8 mouse cellular contexts compared by ENCODE assay signal in the genomic region with DNA sequence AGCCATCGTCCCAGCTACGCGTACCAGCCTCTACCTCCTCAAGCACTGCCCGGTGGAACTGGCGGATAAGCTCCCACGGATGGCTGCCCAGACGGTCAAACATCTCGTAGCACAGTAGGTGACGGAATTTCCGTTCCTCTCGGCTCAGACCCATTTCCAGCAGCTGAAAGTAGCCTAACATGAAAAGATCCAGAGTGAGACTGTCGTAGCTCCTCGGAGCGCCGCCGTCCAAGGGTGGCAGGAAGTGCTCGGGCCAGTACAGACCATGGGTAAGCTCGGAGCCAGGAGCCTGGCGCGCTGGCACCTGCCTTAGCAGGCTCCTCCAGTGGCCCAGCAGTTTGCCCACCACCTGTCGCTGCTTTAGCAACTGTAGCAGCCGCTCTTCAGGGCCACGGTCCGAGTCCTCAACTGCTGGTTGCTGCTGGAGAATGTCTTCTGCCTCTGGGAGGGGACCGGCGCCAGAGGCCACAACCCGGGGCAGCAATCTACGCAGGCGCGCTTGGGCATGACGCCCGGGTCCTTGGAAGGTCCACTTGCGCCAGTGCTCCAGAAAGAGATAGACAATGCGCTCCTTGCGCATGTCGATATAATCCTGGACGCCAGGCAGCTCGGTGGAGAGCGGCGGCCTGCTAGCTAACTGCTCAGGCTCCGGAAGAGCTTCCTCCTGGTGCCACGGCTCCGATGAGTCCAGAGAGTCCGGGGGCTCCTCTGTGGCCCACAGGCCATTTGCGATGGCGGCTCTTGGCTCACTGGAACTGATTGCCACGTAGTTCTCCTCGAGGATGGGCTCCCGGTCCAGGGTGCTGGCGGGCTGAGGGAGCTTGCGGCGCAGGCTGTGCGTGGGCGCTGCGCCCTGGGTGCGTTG. TPM values are rescaled to one million over a fixed set of nuclear protein-coding genes. Genes with fewer than 3 reads are reported as not detected.
DNase-seq lines count a peak whose midpoint lies in the region; ATAC-seq lines count a peak whose summit lies in the region.

No protein-coding gene starts in this region.

- WGBS in forebrain, embryonic 11.5 days: 3% methylated on average over 56 of the region's 56 CpGs
- 13% methylated on average over 56 of the region's 56 CpGs for WGBS in liver, embryonic 15.5 days (ENCODE audit: insufficient replicate concordance)
- WGBS in neural tube, embryonic 13.5 days: 4% methylated on average over 56 of the region's 56 CpGs

- intact Hi-C loops in heart, postnatal 10 days (cut with DNase I): no loop called here

- DNase-seq in adrenal gland, adult 2 months: peak; percentile 85
- DNase-seq in forebrain, embryonic 11.5 days (ENCODE audit: low spot score): no peak
- peak; percentile 76 to 83 for DNase-seq in heart, postnatal 10 days
- DNase-seq in urinary bladder, postnatal 14 days (ENCODE audit: low spot score): no peak

- ATAC-seq in CD4-positive, CD25-positive, alpha-beta regulatory T cell, adult 4 months: peak; percentile 36
- no peak for ATAC-seq in forebrain, embryonic 11.5 days (replicated peaks; ENCODE audit: low FRiP score)
- ATAC-seq in liver, embryonic 15.5 days (ENCODE audit: insufficient read depth): no peak
- ATAC-seq in neural tube, embryonic 13.5 days (ENCODE audit: low read depth): no peak
- ATAC-seq in megakaryocyte-erythroid progenitor cell, adult 5-6 weeks (replicated peaks; ENCODE audit: low FRiP score, low TSS enrichment, poor library complexity, severe bottlenecking): no peak

- H3K4me1 ChIP-seq in forebrain, embryonic 11.5 days (replicated peaks; ENCODE audit: control insufficient read depth, insufficient read depth, low read length): peaks cover 14% of the 10 kb centered on the region; the same call in 1 of the 2 replicates
- peaks cover 31% of the 10 kb centered on the region for H3K4me1 ChIP-seq in liver, embryonic 15.5 days (replicated peaks)
- H3K4me1 ChIP-seq in neural tube, embryonic 13.5 days (replicated peaks): peaks cover 35% of the 10 kb centered on the region

- H3K4me3 ChIP-seq in forebrain, embryonic 11.5 days (ENCODE audit: low read depth, low read length): no peak overlapping the region
- 0 out of 2 replicates have a peak overlapping the region, but pooled peaks have one; percentile 9 for H3K4me3 ChIP-seq in liver, embryonic 15.5 days (replicated peaks)
- peak overlapping the region; percentile 26 for H3K4me3 ChIP-seq in neural tube, embryonic 13.5 days

- peaks cover 98% of the 10 kb centered on the region for H3K27me3 ChIP-seq in forebrain, embryonic 11.5 days (ENCODE audit: control insufficient read depth, insufficient read depth, low read length)
- H3K27me3 ChIP-seq in liver, embryonic 15.5 days: peaks cover 100% of the 10 kb centered on the region
- H3K27me3 ChIP-seq in neural tube, embryonic 13.5 days: peaks cover 100% of the 10 kb centered on the region

- H3K4me2 ChIP-seq in forebrain, embryonic 11.5 days (ENCODE audit: low read depth, low read length, severe bottlenecking): 0 out of 2 replicates have a peak overlapping the region, but pooled peaks have one; percentile 11
- peak overlapping the region; percentile 30; the same call in 1 of the 2 replicates for H3K4me2 ChIP-seq in liver, embryonic 15.5 days
- H3K4me2 ChIP-seq in neural tube, embryonic 13.5 days: peak overlapping the region; percentile 47

- no peak overlapping the region for H3K9ac ChIP-seq in forebrain, embryonic 11.5 days (ENCODE audit: low read length)
- no peak overlapping the region for H3K9ac ChIP-seq in liver, embryonic 15.5 days
- H3K9ac ChIP-seq in neural tube, embryonic 13.5 days: no peak overlapping the region

- H3K27ac ChIP-seq in forebrain, embryonic 11.5 days (ENCODE audit: low read depth, low read length): no peak overlapping the region
- no peak overlapping the region for H3K27ac ChIP-seq in liver, embryonic 15.5 days (replicated peaks)
- H3K27ac ChIP-seq in neural tube, embryonic 13.5 days (replicated peaks): no peak overlapping the region

- no peaks in the 10 kb centered on the region for H3K9me3 ChIP-seq in forebrain, embryonic 11.5 days (ENCODE audit: control insufficient read depth, low read length)
- H3K9me3 ChIP-seq in liver, embryonic 15.5 days (replicated peaks): no peaks in the 10 kb centered on the region
- no peaks in the 10 kb centered on the region for H3K9me3 ChIP-seq in neural tube, embryonic 13.5 days

- no peaks in the 10 kb centered on the region for H3K36me3 ChIP-seq in forebrain, embryonic 11.5 days (ENCODE audit: control insufficient read depth, insufficient read depth, low read length)
- H3K36me3 ChIP-seq in liver, embryonic 15.5 days (replicated peaks): no peaks in the 10 kb centered on the region
- H3K36me3 ChIP-seq in neural tube, embryonic 13.5 days: no peaks in the 10 kb centered on the region

RNA-seq across cellular contexts. Expression of gene Tnfrsf25, which starts 9.7 kb away (rescaled TPM):
- 100 to 1,000 TPM; 125 to 170 TPM for polyA plus RNA-seq in CD4-positive, CD25-positive, alpha-beta regulatory T cell, adult 4 months (2017; shearing (Covaris generic))
- total RNA-seq in adrenal gland, adult 2 months (2021): 1 to 10 TPM in 1 of 2 experiments, under 1 TPM in 1; 0.79 to 1.3 TPM
- polyA plus RNA-seq in adrenal gland, adult 2 months (2012; rRNA removed): 2.5 TPM in 2 replicates
- 0.49 TPM in 1 of 2 replicates, not detected in the other for polyA plus RNA-seq in forebrain, embryonic 11.5 days (2014; fragmentation: Nextera tagmentation; extraction: Ambion mirVana)
- 1 to 10 TPM; 1.9 TPM for total RNA-seq in heart, postnatal 10 days (2021)
- 0.37 and 0.50 TPM in 2 replicates for polyA plus RNA-seq in liver, embryonic 15.5 days (2015; fragmentation: Nextera tagmentation; extraction: Ambion mirVana)
- polyA plus RNA-seq in neural tube, embryonic 13.5 days (2015; fragmentation: Nextera tagmentation; extraction: Ambion mirVana): 0.84 and 1.8 TPM in 2 replicates
- not detected in 2 replicates for total RNA-seq in megakaryocyte-erythroid progenitor cell, adult 5-6 weeks (2014; fragmentation: Nextera tagmentation)
- total RNA-seq in megakaryocyte-erythroid progenitor cell, adult 5-6 weeks (2017): not detected in 2 replicates

RNA-seq across cellular contexts. Expression of gene Espn, which starts 26.8 kb away (rescaled TPM):
- polyA plus RNA-seq in CD4-positive, CD25-positive, alpha-beta regulatory T cell, adult 4 months (2017; shearing (Covaris generic)): 1 to 10 TPM; 9.5 to 9.9 TPM
- total RNA-seq in adrenal gland, adult 2 months (2021): 1 to 10 TPM; 1.7 to 2.3 TPM
- polyA plus RNA-seq in adrenal gland, adult 2 months (2012; rRNA removed): 8.3 and 10.4 TPM in 2 replicates
- 0.90 and 1.2 TPM in 2 replicates for polyA plus RNA-seq in forebrain, embryonic 11.5 days (2014; fragmentation: Nextera tagmentation; extraction: Ambion mirVana)
- total RNA-seq in heart, postnatal 10 days (2021): 1 to 10 TPM; 1.3 to 1.4 TPM
- polyA plus RNA-seq in liver, embryonic 15.5 days (2015; fragmentation: Nextera tagmentation; extraction: Ambion mirVana): 1.5 and 2.0 TPM in 2 replicates
- polyA plus RNA-seq in neural tube, embryonic 13.5 days (2015; fragmentation: Nextera tagmentation; extraction: Ambion mirVana): 0.21 and 0.51 TPM in 2 replicates
- total RNA-seq in megakaryocyte-erythroid progenitor cell, adult 5-6 weeks (2014; fragmentation: Nextera tagmentation): 2.9 and 5.7 TPM in 2 replicates
- total RNA-seq in megakaryocyte-erythroid progenitor cell, adult 5-6 weeks (2017): 2.2 and 3.1 TPM in 2 replicates

RNA-seq across cellular contexts. Expression of gene Hes2, which starts 33.3 kb away (rescaled TPM):
- not detected for polyA plus RNA-seq in CD4-positive, CD25-positive, alpha-beta regulatory T cell, adult 4 months (2017; shearing (Covaris generic))
- total RNA-seq in adrenal gland, adult 2 months (2021): not detected
- polyA plus RNA-seq in adrenal gland, adult 2 months (2012; rRNA removed): 0.57 TPM in 1 of 2 replicates, not detected in the other
- not detected in 2 replicates for polyA plus RNA-seq in forebrain, embryonic 11.5 days (2014; fragmentation: Nextera tagmentation; extraction: Ambion mirVana)
- total RNA-seq in heart, postnatal 10 days (2021): not detected
- polyA plus RNA-seq in liver, embryonic 15.5 days (2015; fragmentation: Nextera tagmentation; extraction: Ambion mirVana): 0.14 TPM in 1 of 2 replicates, not detected in the other
- 0.13 and 0.15 TPM in 2 replicates for polyA plus RNA-seq in neural tube, embryonic 13.5 days (2015; fragmentation: Nextera tagmentation; extraction: Ambion mirVana)
- 0.35 TPM in 1 of 2 replicates, not detected in the other for total RNA-seq in megakaryocyte-erythroid progenitor cell, adult 5-6 weeks (2014; fragmentation: Nextera tagmentation)
- not detected in 2 replicates for total RNA-seq in megakaryocyte-erythroid progenitor cell, adult 5-6 weeks (2017)

RNA-seq across cellular contexts. Expression of gene Acot7, which starts 52.5 kb away (rescaled TPM):
- polyA plus RNA-seq in CD4-positive, CD25-positive, alpha-beta regulatory T cell, adult 4 months (2017; shearing (Covaris generic)): 100 to 1,000 TPM; 108 to 145 TPM
- 10 to 100 TPM; 43.4 to 65.0 TPM for total RNA-seq in adrenal gland, adult 2 months (2021)
- 22.1 and 25.5 TPM in 2 replicates for polyA plus RNA-seq in adrenal gland, adult 2 months (2012; rRNA removed)
- polyA plus RNA-seq in forebrain, embryonic 11.5 days (2014; fragmentation: Nextera tagmentation; extraction: Ambion mirVana): 75.1 and 77.8 TPM in 2 replicates
- total RNA-seq in heart, postnatal 10 days (2021): 10 to 100 TPM; 48.3 to 53.2 TPM
- 14.0 and 14.2 TPM in 2 replicates for polyA plus RNA-seq in liver, embryonic 15.5 days (2015; fragmentation: Nextera tagmentation; extraction: Ambion mirVana)
- polyA plus RNA-seq in neural tube, embryonic 13.5 days (2015; fragmentation: Nextera tagmentation; extraction: Ambion mirVana): 316 and 346 TPM in 2 replicates
- total RNA-seq in megakaryocyte-erythroid progenitor cell, adult 5-6 weeks (2014; fragmentation: Nextera tagmentation): 33.8 and 42.9 TPM in 2 replicates
- total RNA-seq in megakaryocyte-erythroid progenitor cell, adult 5-6 weeks (2017): 25.3 and 38.1 TPM in 2 replicates

RNA-seq across cellular contexts. Expression of gene Plekhg5, which starts 53.1 kb away (rescaled TPM):
- 1 to 10 TPM; 1.7 to 2.4 TPM for polyA plus RNA-seq in CD4-positive, CD25-positive, alpha-beta regulatory T cell, adult 4 months (2017; shearing (Covaris generic))
- 10 to 100 TPM in 1 of 2 experiments, 1 to 10 TPM in 1; 7.4 to 15.5 TPM for total RNA-seq in adrenal gland, adult 2 months (2021)
- 21.9 and 30.7 TPM in 2 replicates for polyA plus RNA-seq in adrenal gland, adult 2 months (2012; rRNA removed)
- 8.0 and 8.2 TPM in 2 replicates for polyA plus RNA-seq in forebrain, embryonic 11.5 days (2014; fragmentation: Nextera tagmentation; extraction: Ambion mirVana)
- 10 to 100 TPM; 33.5 to 35.8 TPM for total RNA-seq in heart, postnatal 10 days (2021)
- 5.1 and 5.9 TPM in 2 replicates for polyA plus RNA-seq in liver, embryonic 15.5 days (2015; fragmentation: Nextera tagmentation; extraction: Ambion mirVana)
- polyA plus RNA-seq in neural tube, embryonic 13.5 days (2015; fragmentation: Nextera tagmentation; extraction: Ambion mirVana): 9.9 and 10.7 TPM in 2 replicates
- total RNA-seq in megakaryocyte-erythroid progenitor cell, adult 5-6 weeks (2014; fragmentation: Nextera tagmentation): 8.9 and 15.6 TPM in 2 replicates
- 6.8 and 7.1 TPM in 2 replicates for total RNA-seq in megakaryocyte-erythroid progenitor cell, adult 5-6 weeks (2017)

Comparison
In these comparisons a context has a peak if more than half of its experiments do, and no peak if none do; other contexts are left out.
1. DNase-seq: peak in adrenal gland, adult 2 months (single experiment) and heart, postnatal 10 days (2 of 2); none in forebrain, embryonic 11.5 days (single experiment) and urinary bladder, postnatal 14 days (single experiment).
2. RNA of gene Tnfrsf25, which starts 9.7 kb away (polyA plus RNA-seq): 125 to 170 TPM in CD4-positive, CD25-positive, alpha-beta regulatory T cell, adult 4 months; 2.5 TPM in adrenal gland, adult 2 months, 0.84 to 1.8 TPM in neural tube, embryonic 13.5 days, 0.37 to 0.50 TPM in liver, embryonic 15.5 days and 0.49 TPM in forebrain, embryonic 11.5 days; every median in the first group is over 10 times any median in the second.
3. Peak in every context shown above with its lines, with median percentiles within 50 percentile points of each other: H3K4me2 ChIP-seq.